Mouse (Mus musculus) kidney, postnatal 4 days (tissue): Measurements from ENCODE around the gene Cnep1r1.
A peak's percentile ranks its signal among the peaks of the same experiment; 100 is the strongest.

ENCODE experiments used
- DNase-seq, 2 experiments: peaks; one replicate each; pipeline ENCODE4 v3.0.0; 2021; ENCODE audit warnings: mixed read lengths in 2 of 2

The Cnep1r1 gene

DNA sequence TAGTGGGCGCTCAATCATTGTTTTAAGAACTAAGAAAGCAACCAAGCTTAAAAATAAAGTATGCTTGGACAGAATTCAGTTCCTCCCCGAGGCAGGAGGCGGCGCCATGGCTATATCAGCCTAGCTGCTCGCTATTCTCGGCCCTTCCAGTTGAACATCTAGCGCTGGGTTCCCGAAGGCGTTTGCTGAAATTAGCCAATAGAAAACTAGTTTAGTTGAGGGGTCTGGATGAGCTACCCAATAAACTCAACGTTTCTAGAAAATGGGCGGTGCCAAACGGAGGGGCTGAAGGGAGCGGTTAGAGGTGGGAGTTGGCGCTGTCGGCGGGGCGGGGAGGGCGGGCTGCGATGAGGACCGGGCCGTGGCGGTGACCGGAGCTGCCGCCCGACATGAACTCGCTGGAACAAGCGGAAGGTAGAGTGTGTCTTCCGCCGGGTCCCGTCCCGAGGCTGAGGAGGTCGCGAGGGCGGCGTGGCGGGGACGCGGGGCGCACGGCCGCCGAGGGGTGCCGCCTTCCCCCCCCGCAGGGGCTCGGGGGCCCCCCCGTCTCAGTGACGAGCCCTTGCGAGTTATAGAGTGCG, at the start of gene Cnep1r1:
Cnep1r1 (plus strand) TSS at position 314 of the 581 bp plus-strand sequence.
- DNase-seq: peak; percentile 93 to 95

DNA sequence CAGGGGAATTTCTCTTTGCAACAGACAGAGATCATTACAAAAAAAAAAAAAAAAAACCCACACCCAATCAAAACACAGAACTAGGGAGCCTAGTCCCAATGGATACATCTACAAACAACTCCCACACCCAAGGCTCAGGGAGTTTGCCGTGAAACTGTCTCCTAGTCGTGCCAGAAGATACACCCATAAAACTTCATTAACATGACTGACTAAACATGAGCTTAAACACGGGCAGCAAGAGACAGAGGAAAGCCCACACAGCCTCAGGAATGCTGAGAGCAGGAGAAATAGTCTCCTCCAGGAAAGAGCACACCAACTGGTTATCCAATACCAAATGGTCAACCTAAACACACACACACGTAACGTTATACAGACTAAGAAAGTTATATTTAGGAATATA, 36.4 kb upstream of the Cnep1r1 start:
- DNase-seq: no peak

DNA sequence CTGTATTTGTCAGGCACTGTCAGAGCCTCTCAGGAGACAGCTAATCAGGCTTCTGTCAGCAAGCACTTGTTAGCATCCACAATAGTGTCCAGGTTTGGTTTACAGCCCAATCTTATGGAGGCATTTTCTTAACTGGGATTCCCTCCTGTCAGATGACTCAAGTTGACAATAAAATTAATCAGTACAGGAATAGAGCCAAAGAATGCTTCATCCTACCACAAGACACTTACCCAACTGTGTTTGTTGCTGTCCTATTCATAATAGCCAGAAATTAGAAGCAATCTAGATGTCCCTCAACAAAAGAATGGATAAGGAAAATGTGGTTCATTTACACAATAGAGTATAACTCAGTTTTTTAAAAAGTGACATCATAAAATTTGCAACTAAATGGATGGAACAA, 30.6 kb upstream of the Cnep1r1 start:
- no peak for DNase-seq

DNA sequence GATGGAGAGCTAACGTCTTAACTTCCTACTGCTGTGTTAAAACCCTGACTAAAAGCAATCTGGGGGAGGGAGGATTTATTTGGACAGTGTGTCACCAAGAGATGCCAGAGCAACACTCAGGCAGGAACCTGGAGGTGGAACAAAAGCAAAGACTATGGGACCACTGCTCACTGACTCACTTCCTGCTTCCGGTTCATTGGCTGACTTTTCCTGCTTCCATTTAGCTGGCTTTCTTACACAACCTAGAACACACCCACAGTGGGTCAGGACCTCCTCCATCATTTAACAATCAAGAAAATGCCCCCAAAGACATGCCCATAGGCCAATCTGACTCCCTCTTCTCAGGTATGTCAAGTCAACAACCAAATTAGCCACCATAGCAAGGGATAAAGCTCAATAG, 26.9 kb upstream of the Cnep1r1 start:
- DNase-seq: no peak

DNA sequence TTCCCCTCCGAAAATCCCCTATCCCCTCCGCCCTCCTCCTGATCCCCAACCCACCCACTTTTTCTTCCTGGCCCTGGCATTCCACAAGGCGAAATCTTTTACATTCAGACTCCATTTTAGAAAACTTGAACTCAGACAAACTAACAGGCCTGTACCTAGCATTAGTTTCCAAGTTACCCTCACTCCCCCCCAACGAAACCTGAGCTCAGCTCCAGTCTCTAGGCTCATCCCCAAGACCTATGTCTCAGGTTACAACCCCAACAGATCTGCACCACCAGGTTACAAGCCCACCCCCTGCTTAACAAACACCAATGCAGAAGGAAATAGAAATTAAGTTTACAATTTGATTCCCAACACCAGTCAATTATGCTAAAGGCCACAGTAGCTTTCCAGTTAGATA, 25.2 kb upstream of the Cnep1r1 start:
- DNase-seq: no peak

DNA sequence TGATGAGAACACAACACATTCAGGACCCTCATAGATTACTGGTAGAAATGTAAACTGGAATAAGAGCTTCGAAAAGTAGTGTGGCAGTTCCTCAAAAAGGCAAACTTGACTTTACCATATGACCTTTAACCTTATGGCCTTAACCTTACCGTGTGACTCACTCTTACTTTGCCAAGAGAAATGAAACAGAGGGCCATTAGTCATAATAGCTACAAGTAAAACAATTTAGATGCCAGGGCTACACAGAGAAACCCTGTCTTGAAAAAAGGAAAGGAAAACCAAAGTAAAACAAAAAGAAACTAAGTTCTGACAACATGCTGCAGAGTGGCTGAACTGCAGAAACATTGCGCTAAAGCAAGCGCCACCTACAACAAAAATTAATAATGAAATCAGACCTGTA, 19.7 kb upstream of the Cnep1r1 start:
- DNase-seq: no peak

DNA sequence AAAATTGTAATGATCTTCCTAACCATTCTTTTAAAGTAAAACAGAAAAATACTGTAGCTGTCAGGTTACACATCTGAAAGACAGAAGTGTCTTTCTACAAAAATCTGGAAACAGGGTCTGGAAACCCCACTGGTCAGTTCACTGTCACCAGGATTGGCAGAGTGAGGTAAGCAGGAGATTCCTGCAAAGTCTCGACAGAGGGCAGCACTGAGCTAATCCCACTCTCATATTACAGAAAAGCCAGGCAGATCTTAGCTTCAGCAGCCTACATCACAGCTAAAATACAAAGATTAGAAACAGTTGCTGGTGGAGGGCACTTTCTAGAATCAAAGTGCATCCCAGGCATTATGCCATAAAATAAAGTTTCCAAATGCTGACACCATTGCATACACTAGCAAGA, 19.0 kb upstream of the Cnep1r1 start:
- peak; percentile 64 to 72 for DNase-seq

DNA sequence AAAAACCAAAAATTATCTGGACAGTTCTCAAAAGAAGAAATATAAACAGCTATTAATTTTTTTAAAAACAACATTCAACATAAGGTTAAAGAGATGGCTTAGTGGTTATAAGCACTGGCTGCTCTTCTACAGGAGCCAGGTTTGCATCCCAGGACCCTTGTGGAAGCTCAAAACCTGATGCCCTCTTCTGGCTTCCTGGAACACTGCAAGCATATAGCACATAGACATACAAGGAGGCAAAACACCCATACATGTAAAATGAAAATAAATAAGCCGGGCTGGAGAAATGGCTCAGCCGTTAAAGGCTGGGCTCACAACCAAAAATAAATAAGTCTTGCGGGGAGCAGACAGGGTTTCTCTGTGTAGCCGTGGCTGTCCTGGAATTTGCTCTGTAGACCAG, 9.3 kb upstream of the Cnep1r1 start:
- DNase-seq: no peak

DNA sequence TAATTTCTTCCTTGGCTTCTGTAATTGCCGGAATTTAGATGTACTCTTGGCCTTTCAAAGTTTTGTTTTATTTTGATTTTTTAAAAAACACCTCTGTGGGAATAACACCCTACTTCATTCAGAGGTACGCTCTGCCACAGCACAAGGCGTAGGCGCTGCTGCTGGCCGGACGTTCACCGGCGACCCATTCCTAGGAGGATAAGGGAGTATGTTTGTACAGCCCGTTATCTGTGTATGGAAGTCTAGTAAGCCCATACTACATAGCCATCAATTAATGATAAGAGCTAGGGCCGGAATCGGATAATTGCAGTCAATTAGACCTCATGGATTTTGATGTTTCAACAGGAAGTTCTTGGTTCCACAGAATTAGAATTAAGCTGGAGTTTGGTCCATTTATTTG, 507 bp downstream of the Cnep1r1 start:
- peak; percentile 22 to 52 for DNase-seq

DNA sequence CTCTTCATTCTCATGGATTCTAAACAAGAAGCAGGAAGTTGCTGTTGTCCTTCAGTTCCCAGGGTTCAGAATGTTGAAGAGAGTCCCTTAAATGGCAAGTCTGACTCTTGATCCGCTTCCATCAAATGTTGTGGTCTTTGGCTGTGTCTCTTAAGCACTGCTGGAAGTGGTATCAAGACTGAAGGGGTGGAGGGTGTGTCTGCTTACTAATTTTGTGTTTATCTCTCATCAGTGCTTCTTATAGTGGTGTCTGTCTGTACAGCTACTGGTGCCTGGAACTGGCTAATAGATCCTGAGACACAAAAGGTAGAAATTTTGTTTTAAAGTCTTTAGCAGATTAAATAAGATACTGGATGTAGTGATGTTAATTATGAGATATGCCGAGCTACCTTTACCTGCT, 6.3 kb downstream of the Cnep1r1 start:
- DNase-seq: no peak

DNA sequence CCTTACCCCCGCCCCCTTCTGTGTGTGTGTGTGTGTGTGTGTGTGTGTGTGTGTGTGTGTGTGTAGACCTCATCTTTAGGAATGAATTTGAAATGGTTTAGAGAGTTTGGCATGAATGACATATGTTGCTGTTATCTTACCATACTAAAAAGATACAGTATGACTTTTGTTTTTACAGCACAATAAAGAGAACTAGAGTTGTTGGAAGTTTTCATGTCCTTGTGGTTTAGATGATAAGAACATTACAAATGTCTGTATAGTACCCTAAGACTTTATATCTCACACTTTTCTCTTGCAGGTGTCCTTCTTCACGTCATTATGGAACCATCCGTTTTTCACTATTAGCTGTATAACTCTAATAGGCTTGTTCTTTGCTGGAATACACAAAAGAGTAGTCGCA, 10.8 kb downstream of the Cnep1r1 start:
- DNase-seq: no peak

DNA sequence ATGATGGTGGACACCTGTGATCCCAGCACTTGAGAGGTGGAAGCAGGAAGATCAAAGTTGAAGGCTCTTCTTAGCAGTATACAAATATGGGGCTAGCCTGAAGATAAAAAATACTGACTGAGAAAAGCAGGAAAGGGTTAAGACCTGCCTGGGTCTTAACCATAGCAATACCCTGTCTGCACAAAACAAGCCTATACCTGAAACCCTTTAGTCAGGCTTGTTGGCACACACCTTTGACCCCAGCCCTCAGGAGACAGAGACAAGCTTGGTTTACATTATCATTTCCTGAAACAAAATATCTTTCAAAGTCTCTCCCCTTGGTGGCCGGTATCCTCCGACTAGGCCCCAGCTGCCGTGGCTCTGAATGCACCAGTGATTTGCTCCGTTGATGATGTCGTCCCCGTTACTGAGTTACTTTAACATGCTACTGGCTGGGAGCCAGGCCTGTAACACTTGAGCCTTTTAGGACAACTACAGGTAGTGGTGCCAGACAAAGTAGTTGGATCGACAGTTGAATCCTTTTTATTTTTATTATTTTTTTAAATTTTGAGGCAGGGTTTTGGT, 12.3 kb downstream of the Cnep1r1 start:
- DNase-seq: peak; percentile 58 to 72

DNA sequence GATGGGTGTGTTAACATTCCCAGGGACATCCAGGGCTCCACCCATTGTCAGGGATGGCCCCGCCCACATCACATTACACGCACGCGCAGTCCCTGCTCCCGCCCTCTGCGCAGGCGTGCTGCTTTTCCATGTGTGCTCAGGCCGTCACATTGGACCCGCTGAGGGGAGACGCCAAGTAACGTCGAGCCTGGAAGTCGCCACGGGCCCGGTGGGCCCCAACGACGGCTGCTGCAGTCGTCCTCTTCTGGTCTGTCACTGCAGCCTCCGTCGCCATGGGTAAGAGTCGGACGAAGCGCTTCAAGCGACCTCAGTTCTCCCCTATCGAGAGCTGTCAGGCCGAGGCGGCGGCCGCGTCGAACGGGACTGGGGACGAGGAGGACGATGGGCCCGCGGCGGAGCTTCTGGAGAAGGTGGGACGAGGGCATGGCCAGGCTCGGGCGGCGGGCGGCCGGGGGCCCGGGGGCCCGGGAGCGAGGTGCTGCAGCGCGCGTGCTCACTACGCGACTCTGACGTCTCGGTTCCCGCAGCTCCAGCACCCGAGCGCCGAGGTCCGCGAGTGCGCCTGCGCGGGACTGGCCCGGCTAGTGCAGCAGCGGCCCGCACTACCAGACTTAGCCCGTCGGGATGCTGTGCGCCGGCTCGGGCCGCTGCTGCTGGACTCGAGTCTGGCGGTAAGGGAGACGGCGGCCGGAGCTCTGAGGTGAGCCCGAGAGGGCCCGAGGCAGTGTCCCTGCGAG, 19.3 kb downstream of the Cnep1r1 start, which contains the start of gene Heatr3:
Heatr3 (plus strand) TSS at position 108 of the 737 bp plus-strand sequence.
- peak; percentile 97 to 98 for DNase-seq

DNA sequence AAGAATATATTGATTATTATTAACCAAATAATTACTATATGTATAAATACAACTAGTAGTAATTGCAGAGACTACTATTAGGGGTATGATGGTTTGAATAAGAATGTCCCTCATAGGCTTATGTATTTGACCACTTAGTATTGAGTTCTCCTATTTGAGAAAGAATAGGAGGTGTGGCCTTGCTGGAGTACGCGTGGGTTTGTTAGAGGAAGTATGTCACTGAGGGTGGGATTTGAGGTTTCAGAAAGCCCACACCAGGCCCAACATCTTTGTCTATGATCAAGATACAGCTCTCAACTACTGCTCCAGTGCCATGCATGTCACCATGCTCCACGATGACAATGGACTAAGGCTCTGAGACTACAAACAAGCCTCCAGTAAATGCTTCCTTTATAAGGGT, 20.7 kb downstream of the Cnep1r1 start:
- no peak for DNase-seq

DNA sequence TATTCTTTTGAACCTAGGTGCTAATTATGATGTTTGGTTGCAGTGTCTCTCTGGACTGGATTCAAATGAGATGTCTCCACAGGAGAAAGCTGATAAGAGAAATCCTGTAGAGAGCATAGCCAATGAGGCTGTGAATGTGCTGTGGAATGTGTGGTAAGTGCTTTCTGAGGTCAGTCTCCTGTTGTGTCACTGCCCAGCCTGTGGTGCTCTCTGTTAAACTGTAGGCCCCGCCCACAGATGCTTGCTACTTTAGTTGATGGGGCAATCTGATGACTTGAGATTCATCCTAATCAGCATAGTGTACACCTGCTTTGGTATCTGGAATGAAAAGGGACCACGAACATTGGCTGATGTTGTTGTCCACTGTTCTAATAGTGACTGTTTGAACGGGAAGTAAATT, 23.1 kb downstream of the Cnep1r1 start:
- DNase-seq: no peak

DNA sequence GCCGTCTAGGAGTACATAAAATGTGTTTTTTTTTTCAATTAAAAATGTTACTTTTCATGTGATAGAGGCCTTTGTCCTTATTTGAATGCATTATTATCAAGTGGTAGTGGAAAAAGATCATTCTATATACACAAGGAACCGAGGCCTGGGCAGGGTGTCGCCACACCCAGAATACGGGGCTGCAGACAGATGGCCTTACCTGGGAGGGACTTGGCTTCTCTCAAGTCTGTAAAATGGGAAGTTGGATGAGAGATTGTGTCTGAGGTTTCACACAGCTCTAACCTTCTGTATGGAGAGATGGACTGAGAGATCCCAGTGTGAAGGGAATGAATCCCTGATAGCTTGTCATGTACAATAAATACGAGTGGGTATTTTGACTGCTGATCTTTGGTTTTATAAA, 25.5 kb downstream of the Cnep1r1 start:
- no peak for DNase-seq

DNA sequence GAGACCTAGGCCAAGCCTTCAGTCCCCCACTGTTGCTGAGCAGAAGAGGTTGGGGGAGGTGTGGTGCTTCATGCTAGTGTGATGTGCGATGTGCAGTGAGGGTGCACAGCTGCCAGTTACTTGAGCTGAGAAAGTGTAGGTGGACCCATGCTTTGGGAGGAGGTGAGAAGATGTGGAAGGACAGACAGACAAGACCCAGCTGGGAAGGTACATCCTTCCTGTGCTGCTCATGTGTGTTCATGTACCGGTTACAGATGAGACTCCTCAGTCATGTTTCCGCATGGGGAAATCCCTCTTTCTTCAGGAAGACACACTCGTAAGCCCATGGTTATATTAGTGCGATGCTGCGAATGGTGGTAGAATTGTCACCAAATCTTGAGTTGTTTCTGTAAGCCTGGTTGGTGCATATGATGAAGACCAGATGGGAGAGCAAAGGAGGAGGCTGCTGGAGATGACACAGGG, 32.4 kb downstream of the Cnep1r1 start:
- no peak for DNase-seq

DNA sequence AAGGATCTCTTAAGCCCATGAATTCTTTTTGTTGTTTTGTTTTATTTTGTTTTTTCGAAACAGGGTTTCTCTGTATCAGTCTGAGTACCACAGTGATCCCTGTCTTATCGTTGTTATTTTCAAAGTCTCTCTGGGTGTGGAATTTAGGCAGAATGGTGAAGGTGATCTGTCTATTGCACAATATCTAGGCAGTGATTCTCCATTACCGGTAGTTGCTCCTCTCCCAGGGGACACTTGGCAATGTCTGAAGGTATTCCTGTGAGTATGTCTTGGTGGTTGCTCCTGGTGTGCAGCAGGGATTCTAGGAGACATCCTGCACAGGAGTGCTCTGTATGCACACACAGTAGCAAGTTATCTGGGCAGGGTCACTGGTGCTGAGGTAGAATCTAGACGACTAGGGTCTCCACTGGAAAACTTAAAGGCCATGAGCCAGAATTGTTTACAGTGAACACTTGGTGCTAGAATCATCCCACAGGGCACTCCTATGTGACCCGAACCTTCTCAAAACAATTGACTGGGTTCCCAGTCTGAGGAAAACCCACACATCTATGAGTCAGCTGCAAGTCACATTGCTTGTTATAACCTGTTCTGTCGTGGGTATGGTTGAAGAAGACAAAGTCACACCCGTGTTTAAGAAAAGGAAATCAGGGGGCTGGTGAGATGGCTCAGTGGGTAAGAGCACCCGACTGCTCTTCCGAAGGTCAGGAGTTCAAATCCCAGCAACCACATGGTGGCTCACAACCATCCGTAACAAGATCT, 41.8 kb downstream of the Cnep1r1 start:
- no peak for DNase-seq

DNA sequence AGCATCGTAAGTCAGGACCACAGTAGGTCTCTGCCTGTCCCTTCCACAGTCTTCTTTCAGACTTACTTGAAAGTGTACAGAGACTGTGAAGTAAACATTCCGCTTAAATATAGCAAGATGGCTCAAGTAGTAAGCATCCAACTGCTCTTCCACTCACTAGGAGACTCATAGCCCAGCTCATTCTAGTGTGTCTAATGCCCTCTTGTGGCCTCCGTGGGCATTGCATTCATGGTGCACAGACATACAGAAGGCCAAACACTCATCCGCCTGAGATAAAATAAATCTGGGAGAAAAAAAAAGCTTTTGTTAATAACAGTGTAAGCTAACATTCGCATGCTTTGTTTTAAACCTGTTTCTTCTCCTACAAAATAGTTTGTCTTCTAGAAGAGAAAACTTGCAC, 42.9 kb downstream of the Cnep1r1 start:
- peak; percentile 84 to 85 for DNase-seq

DNA sequence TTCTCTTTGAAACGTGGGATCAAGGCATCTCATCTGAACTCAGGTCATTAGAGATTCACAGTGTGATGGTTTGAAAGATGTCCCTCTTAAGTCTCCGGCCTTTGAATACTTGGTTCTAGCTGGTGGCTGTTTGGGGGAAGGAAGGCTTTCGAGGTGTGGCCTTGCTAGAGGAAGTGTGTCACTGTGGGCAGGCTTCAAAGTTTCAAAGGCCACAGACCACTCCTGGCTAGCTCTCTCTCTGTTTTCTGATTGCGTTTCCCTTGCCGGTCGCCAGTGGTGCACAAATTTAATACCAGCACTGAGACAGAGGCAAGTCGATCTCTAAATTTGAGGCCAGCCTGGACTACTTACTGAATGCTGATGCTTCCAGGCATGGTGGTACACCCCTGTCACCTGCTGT, 56.7 kb downstream of the Cnep1r1 start:
- no peak for DNase-seq

DNA sequence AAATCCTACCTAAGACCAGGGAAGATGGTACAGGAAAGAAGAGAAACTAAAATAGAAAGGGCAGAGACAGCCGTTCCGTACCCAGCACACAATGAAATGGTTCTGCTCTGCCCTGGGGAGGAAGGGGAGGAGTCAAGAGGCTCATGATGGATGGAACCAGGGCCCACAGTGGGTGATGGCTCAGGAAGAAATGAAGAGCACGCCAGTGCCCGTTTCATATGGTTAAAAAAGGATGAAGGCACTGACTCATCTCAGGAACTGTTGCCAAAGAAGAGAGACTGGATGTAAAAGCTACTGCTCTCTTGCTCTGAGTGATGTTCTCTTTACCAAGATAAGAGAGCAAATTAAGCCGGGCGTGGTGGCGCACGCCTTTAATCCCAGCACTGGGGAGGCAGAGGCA, 58.7 kb downstream of the Cnep1r1 start:
- DNase-seq: no peak

DNA sequence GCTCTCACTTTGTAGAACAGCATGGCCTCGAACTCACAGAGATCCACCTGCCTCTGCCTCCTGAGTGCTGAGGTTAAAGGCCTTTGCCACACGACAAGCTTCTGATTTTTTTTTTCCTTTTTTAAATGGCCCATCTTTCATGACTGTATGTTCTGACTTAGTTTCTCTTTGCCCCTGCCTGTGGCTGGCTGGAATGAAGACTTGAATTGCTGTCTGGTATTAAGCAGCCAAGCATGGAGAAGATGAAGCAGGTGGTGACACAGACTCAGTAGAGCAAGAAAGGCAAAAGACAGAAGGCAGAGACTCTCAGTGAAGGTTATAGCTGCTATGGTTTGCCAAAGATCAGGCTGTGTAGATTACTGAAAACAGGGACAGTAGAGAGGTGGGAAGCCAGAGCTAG, 64.6 kb downstream of the Cnep1r1 start:
- no peak for DNase-seq
